Mouse (Mus musculus) left cerebral cortex, adult 9 months (tissue): Measurements from ENCODE around the gene Il1rapl1.
"Not testable (repeated sequence)": the region's sequence is repeated elsewhere in the genome, so short reads cannot be mapped to it uniquely, and the experiment has no call there.

ENCODE experiments used
- DNase-seq, 2 experiments: peaks; one replicate each; pipeline ENCODE4 v3.0.0; 2022; ENCODE audit warnings: low spot score in 2 of 2

Il1rapl1 gene

GRCm38 (mm10) chrX:87655644-87656043 is 459.8 kb downstream of the Il1rapl1 start:
- DNase-seq, result peak in 1 of 2 experiments; percentile 3

- DNase-seq, result peak in 1 of 2 experiments; percentile 4
Observed at GRCm38 (mm10) chrX:87600914-87601313, 514.5 kb downstream of the Il1rapl1 start.

- no peak for DNase-seq
Observed at GRCm38 (mm10) chrX:87507997-87508396, 607.4 kb downstream of the Il1rapl1 start.

GRCm38 (mm10) chrX:87502604-87503003 is 612.8 kb downstream of the Il1rapl1 start:
- DNase-seq, result no peak

- no peak for DNase-seq
Observed at GRCm38 (mm10) chrX:87483416-87483815, 632.0 kb downstream of the Il1rapl1 start.

GRCm38 (mm10) chrX:87238191-87238590 is 877.3 kb downstream of the Il1rapl1 start:
- not testable (repeated sequence) for DNase-seq

GRCm38 (mm10) chrX:87225280-87225679 is 890.2 kb downstream of the Il1rapl1 start:
- DNase-seq, result no peak

- DNase-seq, result no peak
Observed at GRCm38 (mm10) chrX:87002296-87002695, 1113.1 kb downstream of the Il1rapl1 start.

- no peak for DNase-seq
Observed at GRCm38 (mm10) chrX:86955126-86955525, 1160.3 kb downstream of the Il1rapl1 start.

- no peak for DNase-seq
Observed at GRCm38 (mm10) chrX:86954614-86955013, 1160.8 kb downstream of the Il1rapl1 start.

GRCm38 (mm10) chrX:86950940-86951339 is 1164.5 kb downstream of the Il1rapl1 start:
- no peak for DNase-seq

GRCm38 (mm10) chrX:86949112-86949511 is 1166.3 kb downstream of the Il1rapl1 start:
- no peak for DNase-seq

GRCm38 (mm10) chrX:86854835-86855234 is 1260.6 kb downstream of the Il1rapl1 start:
- DNase-seq, result no peak

GRCm38 (mm10) chrX:86808218-86808617 is 1307.2 kb downstream of the Il1rapl1 start:
- DNase-seq, result no peak

GRCm38 (mm10) chrX:86802725-86803124 is 1312.7 kb downstream of the Il1rapl1 start:
- no peak for DNase-seq

- DNase-seq, result no peak
Observed at GRCm38 (mm10) chrX:86728803-86729202, 1386.6 kb downstream of the Il1rapl1 start.
